8 mouse cellular contexts compared by ENCODE assay signal in the genomic region with DNA sequence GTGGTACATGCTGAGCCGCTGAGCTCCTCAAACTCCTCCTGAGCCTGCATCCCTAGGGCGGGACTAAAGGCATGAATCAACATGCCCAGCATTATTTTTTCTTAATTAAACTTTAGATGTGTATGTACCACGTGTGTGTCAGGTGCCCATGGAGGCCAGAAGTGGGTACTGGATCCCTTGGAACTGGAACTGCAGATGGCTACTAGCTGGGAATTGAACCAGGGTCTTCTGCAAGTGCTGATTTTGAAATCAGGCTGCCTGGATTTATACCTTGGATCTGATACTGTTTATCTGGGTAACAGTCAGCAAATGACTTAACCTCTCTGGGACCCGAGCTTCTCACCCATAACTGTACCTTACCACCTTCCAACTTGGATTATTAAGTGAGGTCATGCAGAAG. TPM values are rescaled to one million over a fixed set of nuclear protein-coding genes. Genes with fewer than 3 reads are reported as not detected.
A peak's percentile ranks its signal among the peaks of the same experiment; 100 is the strongest.
DNase-seq lines count a peak whose midpoint lies in the region; ATAC-seq and TF ChIP-seq lines count a peak whose summit lies in the region.

No protein-coding gene starts in this region.

- H3K4me1 ChIP-seq in lung, embryonic 16.5 days (replicated peaks; ENCODE audit: control insufficient read depth, insufficient read depth, low read length) = peaks cover 18% of the 10 kb centered on the region
- peaks cover 33% of the 10 kb centered on the region for H3K4me1 ChIP-seq in forebrain, embryonic 12.5 days
- peaks cover 9% of the 10 kb centered on the region; the same call in 1 of the 2 replicates for H3K4me1 ChIP-seq in liver, adult 2 months (ENCODE audit: control insufficient read depth, insufficient read depth, low read length)
- peaks cover 23% of the 10 kb centered on the region for H3K4me1 ChIP-seq in stomach, embryonic 16.5 days (ENCODE audit: control insufficient read depth, insufficient read depth, low read length)

- peak overlapping the region; percentile 95 for H3K4me3 ChIP-seq in lung, embryonic 16.5 days (ENCODE audit: low read length)
- H3K4me3 ChIP-seq in forebrain, embryonic 12.5 days (replicated peaks) = peak overlapping the region; percentile 76
- H3K4me3 ChIP-seq in liver, adult 2 months (ENCODE audit: insufficient read depth, low read depth, low read length) = no peak overlapping the region
- peak overlapping the region; percentile 97 for H3K4me3 ChIP-seq in stomach, embryonic 16.5 days (replicated peaks; ENCODE audit: low read length)

- H3K9ac ChIP-seq in lung, embryonic 16.5 days (ENCODE audit: low read length) = peak overlapping the region; percentile 84
- peak overlapping the region; percentile 97 for H3K9ac ChIP-seq in forebrain, embryonic 12.5 days
- H3K9ac ChIP-seq in liver, adult 2 months (ENCODE audit: low read depth, low read length) = peak overlapping the region; percentile 9; the same call in 1 of the 2 replicates
- peak overlapping the region; percentile 97 for H3K9ac ChIP-seq in stomach, embryonic 16.5 days (ENCODE audit: low read length)

- no peaks in the 10 kb centered on the region for H3K27me3 ChIP-seq in lung, embryonic 16.5 days (ENCODE audit: control insufficient read depth, insufficient read depth, low read depth, low read length)
- no peaks in the 10 kb centered on the region for H3K27me3 ChIP-seq in forebrain, embryonic 12.5 days
- no peaks in the 10 kb centered on the region for H3K27me3 ChIP-seq in liver, adult 2 months (ENCODE audit: control insufficient read depth, insufficient read depth, low read length)
- H3K27me3 ChIP-seq in stomach, embryonic 16.5 days (ENCODE audit: control insufficient read depth, insufficient read depth, low read length) = no peaks in the 10 kb centered on the region

- DNase-seq in lung, postnatal 14 days = no peak
- no peak for DNase-seq in liver, adult 2 months (ENCODE audit: extremely low read depth, low read depth, low spot score)
- DNase-seq in adrenal gland, adult 2 months = no peak
- no peak for DNase-seq in urinary bladder, adult 2 months (ENCODE audit: low spot score)
- DNase-seq in layer of hippocampus, adult 9-11 months = no peak

- ATAC-seq in lung, embryonic 16.5 days (ENCODE audit: low read depth) = no peak
- no peak for ATAC-seq in forebrain, embryonic 12.5 days (ENCODE audit: low FRiP score)
- no peak for ATAC-seq in stomach, embryonic 16.5 days (ENCODE audit: insufficient read depth, low FRiP score)

- no peaks in the 10 kb centered on the region for H3K79me2 ChIP-seq in liver, adult 2 months (ENCODE audit: control insufficient read depth, insufficient read depth, low read length)

- 55% methylated on average over 4 of the region's 4 CpGs for WGBS in lung, embryonic 16.5 days
- WGBS in forebrain, embryonic 12.5 days = 62% methylated on average over 4 of the region's 4 CpGs
- WGBS in liver, adult 2 months = 54% methylated on average over 4 of the region's 4 CpGs
- 48% methylated on average over 4 of the region's 4 CpGs for WGBS in stomach, embryonic 16.5 days

- H3K36me3 ChIP-seq in lung, embryonic 16.5 days (ENCODE audit: control insufficient read depth, insufficient read depth, low read length) = peaks cover 24% of the 10 kb centered on the region
- H3K36me3 ChIP-seq in forebrain, embryonic 12.5 days (replicated peaks) = peaks cover 28% of the 10 kb centered on the region
- H3K36me3 ChIP-seq in liver, adult 2 months (ENCODE audit: control insufficient read depth, insufficient read depth, low read length) = peaks cover 31% of the 10 kb centered on the region
- H3K36me3 ChIP-seq in stomach, embryonic 16.5 days (ENCODE audit: control insufficient read depth, insufficient read depth, low read length) = peaks cover 26% of the 10 kb centered on the region

- no peaks in the 10 kb centered on the region for H3K9me3 ChIP-seq in lung, embryonic 16.5 days (ENCODE audit: control insufficient read depth, low read length)
- H3K9me3 ChIP-seq in forebrain, embryonic 12.5 days = no peaks in the 10 kb centered on the region
- no peaks in the 10 kb centered on the region for H3K9me3 ChIP-seq in stomach, embryonic 16.5 days (replicated peaks; ENCODE audit: control insufficient read depth, low read length)

- H3K27ac ChIP-seq in lung, embryonic 16.5 days (ENCODE audit: low read length) = peak overlapping the region; percentile 20; the same call in 1 of the 2 replicates
- peak overlapping the region; percentile 94; the same call in 1 of the 2 replicates for H3K27ac ChIP-seq in forebrain, embryonic 12.5 days
- no peak overlapping the region for H3K27ac ChIP-seq in liver, adult 2 months (replicated peaks; ENCODE audit: insufficient read depth, low read depth, low read length)
- peak overlapping the region; percentile 100; the same call in 1 of the 2 replicates for H3K27ac ChIP-seq in stomach, embryonic 16.5 days (ENCODE audit: low read length)

- TF ChIP-seq CTCF in liver, adult 2 months (IDR thresholded peaks at IDR 0.05; ENCODE audit: low read depth, low read length) = no peak

- no peak for TF ChIP-seq POLR2A in liver, adult 2 months (IDR thresholded peaks at IDR 0.05; ENCODE audit: extremely low read depth, insufficient read depth, low read length)

- peak overlapping the region; percentile 65 for H3K4me2 ChIP-seq in lung, embryonic 16.5 days (ENCODE audit: low read depth, low read length)
- peak overlapping the region; percentile 55 for H3K4me2 ChIP-seq in forebrain, embryonic 12.5 days
- peak overlapping the region; percentile 83 for H3K4me2 ChIP-seq in stomach, embryonic 16.5 days (ENCODE audit: low read depth, low read length)

RNA-seq across cellular contexts. Expression of gene Slc3a2, which starts 1.1 kb away (rescaled TPM):
- polyA plus RNA-seq in lung, embryonic 16.5 days (2015; fragmentation: Nextera tagmentation; extraction: Ambion mirVana) = 77.0 and 78.8 TPM in 2 replicates
- 140 and 143 TPM in 2 replicates for polyA plus RNA-seq in forebrain, embryonic 12.5 days (2016; fragmentation: Nextera tagmentation; extraction: Ambion mirVana)
- 30.2 and 37.6 TPM in 2 replicates for total RNA-seq in liver, adult 2 months (2014; rRNA removed)
- polyA plus RNA-seq in liver, adult 2 months (2012; rRNA removed) = 62.9 and 71.6 TPM in 2 replicates
- polyA plus RNA-seq in stomach, embryonic 16.5 days (2015; fragmentation: Nextera tagmentation; extraction: Ambion mirVana) = 111 and 116 TPM in 2 replicates
- 100 to 1,000 TPM; 202 to 548 TPM for total RNA-seq in adrenal gland, adult 2 months (2021)
- 162 and 192 TPM in 2 replicates for polyA plus RNA-seq in adrenal gland, adult 2 months (2012; rRNA removed)
- polyA plus RNA-seq in urinary bladder, adult 2 months (2012; rRNA removed) = 103 and 115 TPM in 2 replicates

RNA-seq across cellular contexts. Expression of gene Wdr74, which starts 13.6 kb away (rescaled TPM):
- 75.5 and 78.9 TPM in 2 replicates for polyA plus RNA-seq in lung, embryonic 16.5 days (2015; fragmentation: Nextera tagmentation; extraction: Ambion mirVana)
- polyA plus RNA-seq in forebrain, embryonic 12.5 days (2016; fragmentation: Nextera tagmentation; extraction: Ambion mirVana) = 83.7 and 85.9 TPM in 2 replicates
- 12.5 and 16.6 TPM in 2 replicates for total RNA-seq in liver, adult 2 months (2014; rRNA removed)
- polyA plus RNA-seq in liver, adult 2 months (2012; rRNA removed) = 23.8 and 28.9 TPM in 2 replicates
- polyA plus RNA-seq in stomach, embryonic 16.5 days (2015; fragmentation: Nextera tagmentation; extraction: Ambion mirVana) = 83.0 and 83.5 TPM in 2 replicates
- 10 to 100 TPM; 54.3 to 77.1 TPM for total RNA-seq in adrenal gland, adult 2 months (2021)
- polyA plus RNA-seq in adrenal gland, adult 2 months (2012; rRNA removed) = 23.4 and 24.0 TPM in 2 replicates
- 37.9 and 45.9 TPM in 2 replicates for polyA plus RNA-seq in urinary bladder, adult 2 months (2012; rRNA removed)

RNA-seq across cellular contexts. Expression of gene 1700092M07Rik, which starts 18.5 kb away (rescaled TPM):
- 0.83 and 2.7 TPM in 2 replicates for polyA plus RNA-seq in lung, embryonic 16.5 days (2015; fragmentation: Nextera tagmentation; extraction: Ambion mirVana)
- 2.8 and 3.7 TPM in 2 replicates for polyA plus RNA-seq in forebrain, embryonic 12.5 days (2016; fragmentation: Nextera tagmentation; extraction: Ambion mirVana)
- total RNA-seq in liver, adult 2 months (2014; rRNA removed) = 0.83 TPM in 1 of 2 replicates, not detected in the other
- not detected in 2 replicates for polyA plus RNA-seq in liver, adult 2 months (2012; rRNA removed)
- polyA plus RNA-seq in stomach, embryonic 16.5 days (2015; fragmentation: Nextera tagmentation; extraction: Ambion mirVana) = 1.1 and 2.1 TPM in 2 replicates
- total RNA-seq in adrenal gland, adult 2 months (2021) = under 1 TPM; 0.79 to 0.84 TPM
- polyA plus RNA-seq in adrenal gland, adult 2 months (2012; rRNA removed) = not detected in 2 replicates
- polyA plus RNA-seq in urinary bladder, adult 2 months (2012; rRNA removed) = 0.19 and 0.28 TPM in 2 replicates

RNA-seq across cellular contexts. Expression of gene Stx5a, which starts 19.2 kb away (rescaled TPM):
- polyA plus RNA-seq in lung, embryonic 16.5 days (2015; fragmentation: Nextera tagmentation; extraction: Ambion mirVana) = 162 and 174 TPM in 2 replicates
- 108 and 114 TPM in 2 replicates for polyA plus RNA-seq in forebrain, embryonic 12.5 days (2016; fragmentation: Nextera tagmentation; extraction: Ambion mirVana)
- total RNA-seq in liver, adult 2 months (2014; rRNA removed) = 43.5 and 46.8 TPM in 2 replicates
- 42.0 and 62.1 TPM in 2 replicates for polyA plus RNA-seq in liver, adult 2 months (2012; rRNA removed)
- 146 and 148 TPM in 2 replicates for polyA plus RNA-seq in stomach, embryonic 16.5 days (2015; fragmentation: Nextera tagmentation; extraction: Ambion mirVana)
- 10 to 100 TPM; 80.4 to 95.4 TPM for total RNA-seq in adrenal gland, adult 2 months (2021)
- polyA plus RNA-seq in adrenal gland, adult 2 months (2012; rRNA removed) = 67.1 and 73.5 TPM in 2 replicates
- polyA plus RNA-seq in urinary bladder, adult 2 months (2012; rRNA removed) = 96.5 and 99.1 TPM in 2 replicates

RNA-seq across cellular contexts. Expression of gene Nxf1, which starts 34.9 kb away (rescaled TPM):
- polyA plus RNA-seq in lung, embryonic 16.5 days (2015; fragmentation: Nextera tagmentation; extraction: Ambion mirVana) = 186 and 190 TPM in 2 replicates
- 206 and 225 TPM in 2 replicates for polyA plus RNA-seq in forebrain, embryonic 12.5 days (2016; fragmentation: Nextera tagmentation; extraction: Ambion mirVana)
- 16.2 and 22.3 TPM in 2 replicates for total RNA-seq in liver, adult 2 months (2014; rRNA removed)
- 27.3 and 43.1 TPM in 2 replicates for polyA plus RNA-seq in liver, adult 2 months (2012; rRNA removed)
- polyA plus RNA-seq in stomach, embryonic 16.5 days (2015; fragmentation: Nextera tagmentation; extraction: Ambion mirVana) = 150 and 165 TPM in 2 replicates
- total RNA-seq in adrenal gland, adult 2 months (2021) = 100 to 1,000 TPM; 102 to 165 TPM
- polyA plus RNA-seq in adrenal gland, adult 2 months (2012; rRNA removed) = 43.4 and 48.0 TPM in 2 replicates
- polyA plus RNA-seq in urinary bladder, adult 2 months (2012; rRNA removed) = 196 and 275 TPM in 2 replicates

Comparison
In these comparisons a context has a peak if more than half of its experiments do, and no peak if none do; other contexts are left out.
1. H3K9ac ChIP-seq: peak in every context shown above with its lines; median percentile 97 in forebrain, embryonic 12.5 days; 97 in stomach, embryonic 16.5 days; 84 in lung, embryonic 16.5 days; 9 in liver, adult 2 months.